Mouse (Mus musculus) lung, adult 18-20 months (tissue): ENCODE measurements around the gene Tgfbr3.

Experiments used
- DNase-seq, 2 experiments: peaks; one replicate each; pipeline ENCODE4 v3.0.0; 2022; ENCODE audit warnings: mixed read lengths in 2 of 2

Gene Tgfbr3

DNA sequence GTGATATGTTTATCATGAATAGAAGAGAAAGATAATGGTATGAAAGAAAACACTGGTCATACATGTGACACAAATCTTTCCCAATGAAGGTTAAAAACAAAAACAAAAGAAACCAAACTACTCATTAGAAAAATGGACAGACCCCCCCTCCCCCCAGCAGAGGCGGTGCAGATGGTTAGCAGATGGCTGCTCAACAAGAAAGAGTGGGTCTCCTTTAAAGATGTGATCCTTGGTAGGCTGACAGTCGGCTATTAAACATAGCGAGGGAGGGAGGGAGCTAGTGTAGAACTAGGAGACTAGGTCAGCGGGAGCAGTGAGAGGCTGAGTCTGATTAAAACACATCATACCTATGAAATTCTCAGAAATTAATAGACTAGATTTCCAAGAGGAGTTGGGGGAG, 186.5 kb downstream of the Tgfbr3 start:
- no peak for DNase-seq

DNA sequence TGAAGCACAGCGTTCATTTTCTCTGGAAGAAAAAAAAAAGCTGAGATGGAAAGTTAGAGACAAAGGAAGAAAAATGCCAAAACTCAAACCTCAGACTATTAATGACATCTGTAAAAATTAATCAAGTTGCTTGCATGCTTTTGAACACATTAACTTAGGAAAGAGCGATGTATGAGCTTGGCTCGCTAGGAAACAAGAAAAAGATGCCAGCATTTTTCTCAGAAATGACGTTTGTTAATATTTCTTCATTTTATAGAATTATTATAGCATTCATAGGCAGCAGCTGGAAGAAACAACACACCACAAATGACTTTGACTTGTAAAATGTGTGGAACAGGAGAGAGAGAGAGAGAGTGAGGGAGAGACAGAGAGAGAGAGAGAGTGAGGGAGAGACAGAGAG, 187.7 kb downstream of the Tgfbr3 start:
- DNase-seq: no peak

DNA sequence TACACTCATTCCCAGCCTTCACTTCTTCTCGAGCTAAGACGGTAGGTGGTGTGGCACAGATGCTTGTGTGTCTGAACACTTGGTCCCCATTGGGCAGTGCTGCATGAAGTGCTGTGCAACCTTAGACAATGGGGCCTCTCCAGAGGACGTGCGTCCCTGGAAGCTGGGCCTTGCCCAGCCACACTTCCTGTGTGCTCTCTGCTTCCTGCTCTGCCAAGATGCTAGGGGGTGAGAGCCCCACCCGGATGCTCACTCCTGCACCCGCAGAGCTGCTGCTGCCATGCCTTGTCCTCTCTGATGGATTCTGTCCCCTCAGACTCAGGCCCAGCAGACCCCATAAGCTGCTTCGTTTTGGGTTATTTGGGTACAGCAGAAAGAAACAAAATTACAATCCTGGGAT, 188.3 kb downstream of the Tgfbr3 start:
- DNase-seq: peak in 1 of 2 experiments; percentile 65

DNA sequence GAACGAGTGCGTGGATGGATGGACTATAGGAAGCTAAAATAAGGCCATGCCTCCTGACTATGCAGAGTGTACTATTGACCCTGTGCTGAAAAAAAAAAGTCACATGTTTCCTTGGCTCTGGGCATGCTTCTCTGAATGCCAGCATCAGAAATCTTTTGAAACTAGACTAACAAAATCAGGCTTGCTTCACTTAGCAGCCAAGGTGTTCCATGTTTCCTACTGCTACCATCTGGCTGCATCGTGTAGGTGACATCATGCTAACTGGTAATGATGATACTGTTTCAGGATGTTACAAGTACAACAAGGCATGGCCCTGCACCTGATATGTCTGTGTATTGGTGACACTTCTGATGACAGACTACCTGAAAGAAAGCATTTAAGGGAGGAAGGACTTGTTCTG, 189.8 kb downstream of the Tgfbr3 start:
- no peak for DNase-seq

DNA sequence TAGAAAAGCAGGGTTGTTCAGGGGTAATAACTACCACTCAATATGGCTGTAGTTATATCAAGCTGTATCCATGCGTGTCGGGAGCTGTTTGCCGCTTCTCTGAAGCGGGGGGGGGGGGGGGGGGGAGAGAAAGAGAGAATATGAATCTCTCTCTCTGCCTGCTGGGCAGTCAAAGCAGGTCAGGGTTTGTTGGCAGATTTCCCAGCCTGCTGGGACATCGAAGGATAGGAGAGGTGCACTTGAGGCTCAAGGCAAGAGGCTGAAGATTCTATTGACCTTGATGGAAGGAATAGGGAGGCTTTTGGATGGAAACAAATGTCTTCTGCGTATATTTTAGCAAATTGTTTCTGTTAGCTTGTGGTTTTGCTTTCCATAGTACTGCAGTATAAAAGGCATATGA, 190.4 kb downstream of the Tgfbr3 start:
- DNase-seq: no peak

DNA sequence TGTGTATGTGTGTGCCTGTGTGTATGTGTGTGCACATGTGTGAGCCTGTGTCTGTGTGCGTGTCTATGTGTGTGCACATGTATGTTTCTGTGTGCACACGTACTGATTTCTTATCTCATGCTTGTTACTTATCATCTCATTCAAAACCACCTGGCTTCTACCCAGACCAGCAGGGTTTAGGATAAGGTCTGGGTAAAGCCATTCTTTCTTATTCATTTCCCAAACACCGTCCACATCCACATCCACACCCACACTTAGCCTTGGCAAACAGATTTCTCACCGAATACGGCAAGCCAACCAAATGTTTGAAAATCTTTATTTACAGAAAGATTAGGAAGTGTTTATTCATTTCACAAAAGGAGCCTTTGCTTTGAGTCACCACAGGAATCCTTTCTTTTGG, 191.4 kb downstream of the Tgfbr3 start:
- DNase-seq: peak in 1 of 2 experiments; percentile 25

DNA sequence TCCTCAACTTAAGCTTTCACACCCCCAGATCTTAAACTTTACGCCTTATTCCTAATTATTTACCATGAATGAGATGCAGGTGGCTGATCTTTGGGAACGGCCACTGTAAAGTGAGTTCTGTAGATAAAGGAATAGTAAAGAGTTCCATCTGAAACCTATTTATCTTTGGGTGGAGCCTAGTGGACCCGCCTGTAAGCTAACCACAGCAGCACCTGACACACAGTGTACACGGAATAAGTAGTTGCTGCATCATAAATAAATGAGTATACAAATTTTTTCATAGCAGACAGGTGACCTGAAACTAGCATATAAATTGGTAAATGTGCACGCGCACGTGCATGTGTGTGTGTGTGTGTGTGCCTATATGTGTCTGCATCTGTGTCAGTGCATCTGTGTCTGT, 192.1 kb downstream of the Tgfbr3 start:
- no peak for DNase-seq

DNA sequence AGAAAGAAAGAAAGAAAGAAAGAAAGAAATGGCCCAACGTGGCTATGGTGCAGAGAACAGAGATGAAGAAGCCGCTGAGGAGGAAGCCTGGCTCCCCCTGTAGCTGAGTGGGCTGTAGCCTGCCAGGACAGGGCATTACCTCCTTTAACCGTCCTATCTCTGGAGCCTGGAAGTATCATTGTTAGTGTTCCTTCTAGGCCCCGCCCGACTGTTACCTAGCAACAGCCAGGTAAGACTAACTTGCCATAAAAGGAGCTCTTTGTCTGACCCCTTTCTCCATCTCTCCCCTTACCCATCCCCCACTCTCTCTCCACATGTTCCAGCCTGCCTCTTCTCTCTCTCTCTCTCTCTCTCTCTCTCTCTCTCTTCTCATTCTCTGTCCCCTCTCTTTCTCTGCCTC, 195.2 kb downstream of the Tgfbr3 start:
- no peak for DNase-seq

DNA sequence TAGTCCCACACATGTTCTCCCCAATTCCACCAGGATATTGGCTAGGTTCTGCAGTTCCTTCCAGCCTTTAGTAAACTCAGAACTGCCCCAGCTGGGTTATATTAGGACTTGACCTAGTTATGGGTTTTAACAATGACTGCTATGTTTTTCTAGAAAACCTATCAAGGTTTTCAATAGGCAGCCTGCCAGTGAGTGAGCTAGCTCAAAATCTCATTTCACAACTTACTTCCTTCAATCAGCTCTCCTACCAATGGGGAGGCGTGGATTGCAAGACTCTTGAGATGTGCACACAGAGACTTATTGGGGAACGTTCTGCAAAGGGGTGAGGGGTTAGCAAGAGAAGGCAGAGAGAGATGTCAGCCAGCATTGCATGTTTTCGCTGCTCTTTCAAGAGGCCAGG, 196.2 kb downstream of the Tgfbr3 start:
- DNase-seq: peak in 1 of 2 experiments; percentile 74

DNA sequence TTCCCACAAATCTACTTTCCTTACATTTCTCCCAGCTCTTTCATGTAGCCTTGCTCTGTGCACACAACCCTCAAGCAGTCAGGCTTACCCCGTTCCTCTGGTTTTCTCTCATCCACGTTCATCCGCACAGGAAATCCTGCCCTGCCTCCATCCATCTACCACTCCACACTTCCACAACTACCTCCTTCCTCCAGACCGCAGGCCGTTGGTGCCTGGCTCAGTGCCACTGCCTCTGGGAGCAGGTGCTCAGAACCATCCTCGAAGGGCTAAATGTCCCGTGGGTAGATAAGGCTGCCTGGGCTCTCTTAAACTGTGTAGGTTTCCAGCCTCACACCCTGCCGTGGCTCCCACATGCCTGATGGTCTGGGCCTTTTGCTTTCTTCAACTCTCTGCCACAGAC, 197.3 kb downstream of the Tgfbr3 start:
- DNase-seq: no peak

DNA sequence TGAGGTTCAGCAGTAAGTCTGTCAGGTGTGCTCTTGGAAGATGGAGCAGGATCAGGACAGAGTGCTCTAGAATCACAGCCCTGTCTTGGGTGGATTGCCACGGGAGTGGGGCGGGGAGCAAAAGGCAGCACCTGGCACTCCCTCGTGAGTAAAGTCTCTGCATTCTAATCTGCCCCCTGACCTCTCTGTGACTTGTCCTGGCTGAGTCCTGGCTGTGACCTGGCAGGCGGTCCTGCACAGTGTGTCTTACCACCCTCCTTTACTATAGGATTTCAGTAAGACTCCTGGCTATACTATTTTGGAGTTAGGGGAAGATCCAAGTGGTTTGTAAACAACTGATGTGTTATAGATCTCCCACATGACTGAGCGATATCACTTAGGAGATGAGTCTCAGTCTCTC, 199.5 kb downstream of the Tgfbr3 start:
- no peak for DNase-seq

DNA sequence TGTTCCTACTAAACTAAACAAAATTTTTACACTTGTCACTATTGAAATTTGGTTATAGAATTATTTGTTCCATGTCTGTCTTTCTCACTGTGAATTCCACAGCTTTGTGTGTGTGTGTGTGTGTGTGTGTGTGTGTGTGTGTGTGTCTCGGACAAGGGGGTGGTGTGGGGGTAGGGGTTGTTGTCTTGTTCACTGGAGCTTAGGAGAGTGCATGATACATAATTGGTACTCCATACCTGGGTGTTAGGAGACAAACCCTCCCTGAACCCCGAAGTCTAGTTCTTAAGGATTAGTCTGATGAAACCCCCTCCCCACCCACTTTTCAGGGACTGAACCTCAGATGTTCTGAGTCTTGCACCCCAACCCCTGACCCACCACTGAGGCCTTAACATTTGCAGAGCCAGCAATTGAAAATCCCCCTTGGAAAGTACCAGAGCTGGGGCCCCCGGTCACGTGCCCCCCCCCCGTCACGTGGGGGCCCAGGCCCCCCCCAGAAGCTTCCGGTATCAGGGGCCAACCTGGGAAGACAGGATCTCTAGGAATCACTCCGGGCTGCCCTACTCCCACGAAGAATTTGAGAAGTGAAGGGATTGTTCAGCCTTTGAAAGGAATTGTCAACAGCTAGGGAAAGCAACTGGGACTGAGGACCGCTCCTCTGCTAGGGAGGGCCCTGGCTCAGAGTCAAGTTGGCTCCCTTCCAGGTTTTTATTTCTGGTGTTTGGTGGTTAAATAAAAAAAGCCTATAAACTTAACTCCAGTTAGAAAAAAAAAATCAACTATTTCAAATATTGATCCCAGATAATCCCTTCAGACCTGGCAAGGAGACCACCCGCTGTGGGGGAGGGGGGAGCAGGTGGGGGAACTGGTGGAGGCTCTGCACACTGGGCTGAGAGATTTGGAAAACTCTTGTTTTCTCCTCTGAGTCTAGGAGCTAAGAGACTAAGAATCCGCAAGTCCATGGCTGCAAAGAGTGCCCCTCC, 201.3 kb downstream of the Tgfbr3 start:
- peak; percentile 74 to 78 for DNase-seq

DNA sequence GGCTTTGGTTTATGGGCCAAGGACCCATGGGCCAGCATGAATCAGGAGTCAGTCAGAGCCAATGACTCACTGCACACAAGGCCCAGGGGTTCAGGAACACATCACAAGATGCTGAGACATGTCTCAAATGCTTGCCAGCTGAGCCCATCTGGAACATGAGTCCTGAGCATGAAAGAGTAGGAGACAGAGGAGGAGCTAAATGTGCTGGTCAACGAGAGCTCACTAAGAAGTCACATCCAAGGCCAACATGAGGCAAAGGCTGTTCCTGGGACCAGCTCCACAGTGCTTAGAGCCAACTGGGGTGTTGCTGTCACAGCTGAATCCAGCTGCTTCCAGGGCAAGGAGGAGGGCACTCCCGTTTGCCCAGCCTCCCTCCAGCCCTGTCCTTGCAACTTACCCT, 202.1 kb downstream of the Tgfbr3 start:
- peak; percentile 72 to 82 for DNase-seq

DNA sequence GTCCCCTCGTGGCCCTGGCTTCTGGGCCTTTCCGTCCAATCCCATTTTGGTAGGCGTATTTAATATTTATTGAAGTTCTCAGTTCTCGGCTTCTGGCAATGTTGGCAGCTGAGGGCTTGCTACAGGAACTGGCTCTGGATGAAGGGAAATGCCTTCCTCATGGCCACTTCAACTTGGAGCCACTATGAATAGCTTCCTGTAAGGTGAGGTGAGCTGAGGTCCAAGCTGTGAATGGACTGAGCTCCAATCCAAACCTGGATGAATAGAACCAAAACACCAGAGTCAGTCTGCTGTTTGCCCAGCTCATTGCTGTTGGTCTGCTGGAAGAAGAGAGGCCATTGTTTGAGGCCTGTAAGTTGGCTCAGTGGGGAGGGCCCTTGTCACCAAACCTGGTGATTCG, 203.3 kb downstream of the Tgfbr3 start:
- no peak for DNase-seq

DNA sequence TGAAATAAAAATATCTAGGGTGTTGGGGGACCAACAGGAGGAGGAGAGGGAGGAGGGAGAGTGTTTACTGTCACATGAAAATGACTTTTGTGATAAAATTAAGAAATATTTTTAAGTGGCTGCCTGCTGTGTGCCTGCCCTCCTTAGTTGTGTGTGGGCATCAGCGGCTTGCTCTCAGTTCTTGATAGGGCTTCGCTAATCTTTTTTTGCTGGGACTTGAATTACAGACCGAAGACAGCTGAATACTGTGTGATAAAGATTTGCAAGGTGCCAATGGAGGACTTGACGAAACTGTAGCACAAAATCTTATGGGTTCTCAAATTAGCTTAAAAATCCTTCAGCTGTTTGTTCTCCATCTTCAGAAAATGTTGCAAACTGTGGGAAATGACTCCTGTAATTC, 205.0 kb downstream of the Tgfbr3 start:
- no peak for DNase-seq

DNA sequence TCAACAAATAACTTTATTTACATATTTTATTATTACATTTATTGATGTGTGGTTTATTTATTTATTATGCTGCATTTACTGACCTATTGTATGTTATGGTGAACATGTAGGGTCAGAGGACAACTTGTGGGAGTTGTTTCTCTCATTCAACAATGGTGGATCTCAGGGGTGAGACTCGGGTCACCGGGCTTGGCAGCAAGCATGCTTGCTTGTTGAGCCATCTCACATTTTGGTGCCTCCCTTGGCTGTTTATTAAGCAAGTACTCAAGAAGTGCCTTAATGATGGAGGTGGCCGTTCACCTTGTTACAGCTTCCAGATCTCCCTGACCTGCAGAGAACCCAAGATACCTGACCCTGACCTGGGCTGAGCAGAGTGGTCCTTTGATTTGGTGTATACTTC, 207.4 kb downstream of the Tgfbr3 start:
- no peak for DNase-seq

DNA sequence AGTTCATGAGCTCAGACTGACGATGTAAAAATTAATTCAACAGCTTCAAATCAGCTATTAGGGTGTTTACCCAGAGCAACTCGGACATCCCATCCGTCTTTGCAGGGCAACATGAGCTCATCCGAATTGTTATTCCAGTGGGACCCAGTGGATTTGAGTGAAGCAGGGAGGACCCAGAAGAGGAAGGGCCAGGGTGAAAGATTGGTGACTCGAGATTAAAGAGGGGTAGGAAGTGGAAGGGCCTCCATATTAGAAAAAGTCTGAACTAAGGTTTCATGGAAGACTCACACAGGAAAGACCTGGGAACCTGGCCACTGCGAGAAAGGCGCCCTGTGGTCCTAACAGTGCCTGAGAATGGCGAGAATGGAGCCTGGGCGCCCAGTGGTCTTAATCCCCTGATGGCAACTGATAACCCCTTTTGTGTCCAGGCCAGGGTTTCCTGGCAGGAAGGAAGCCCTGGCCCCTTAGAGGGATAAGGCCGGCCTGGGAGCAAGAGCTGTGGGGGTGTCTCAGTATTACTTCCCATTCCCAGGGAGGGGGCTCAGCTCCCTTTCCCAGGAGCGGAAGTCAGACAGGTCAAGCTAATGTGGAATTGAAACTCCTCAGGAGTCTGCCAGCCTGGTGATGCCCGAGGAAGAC, 208.3 kb downstream of the Tgfbr3 start:
- no peak for DNase-seq

DNA sequence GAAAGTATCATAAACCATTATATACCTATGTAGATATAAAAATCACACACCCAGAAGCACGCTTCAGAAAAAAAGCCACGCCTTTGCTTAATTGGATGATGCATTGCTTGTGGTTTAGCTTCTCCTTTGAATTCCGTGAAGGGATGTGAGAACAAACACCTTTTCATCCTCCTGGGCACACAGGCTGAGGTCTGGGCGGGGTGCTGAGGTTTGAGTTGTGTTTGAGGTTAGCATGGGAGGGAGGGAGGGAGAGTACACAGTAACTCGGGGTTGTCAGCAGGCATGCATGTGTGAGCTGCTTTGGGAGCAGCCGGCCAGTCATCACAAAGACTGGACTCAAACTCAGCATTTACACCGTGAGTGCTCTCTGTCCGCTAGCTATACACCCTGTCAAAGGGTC, 209.5 kb downstream of the Tgfbr3 start:
- no peak for DNase-seq

DNA sequence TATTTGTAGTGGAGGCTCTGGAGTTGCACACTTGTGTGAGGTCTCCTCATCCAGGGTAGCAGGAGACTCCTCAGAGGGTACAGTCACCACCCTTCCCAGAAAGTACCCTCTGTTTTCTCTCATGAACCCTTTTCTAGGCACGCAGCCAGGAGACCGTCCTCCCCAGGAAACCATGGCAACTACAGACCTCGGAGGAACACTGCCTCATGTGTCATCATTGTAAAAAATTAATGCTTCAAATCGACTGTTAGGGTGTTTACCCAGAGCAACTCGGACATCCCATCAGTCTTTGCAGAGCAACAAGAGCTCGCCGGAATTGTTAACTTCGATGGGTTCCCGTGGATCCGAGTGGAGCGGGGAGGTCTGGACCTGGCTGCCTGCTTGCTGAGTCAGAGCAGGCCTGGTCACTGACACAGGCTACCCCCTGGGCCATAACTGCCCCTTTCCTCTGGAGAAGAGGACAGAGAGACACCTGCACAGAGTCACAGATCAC, 210.2 kb downstream of the Tgfbr3 start:
- DNase-seq: peak in 1 of 2 experiments; percentile 25

DNA sequence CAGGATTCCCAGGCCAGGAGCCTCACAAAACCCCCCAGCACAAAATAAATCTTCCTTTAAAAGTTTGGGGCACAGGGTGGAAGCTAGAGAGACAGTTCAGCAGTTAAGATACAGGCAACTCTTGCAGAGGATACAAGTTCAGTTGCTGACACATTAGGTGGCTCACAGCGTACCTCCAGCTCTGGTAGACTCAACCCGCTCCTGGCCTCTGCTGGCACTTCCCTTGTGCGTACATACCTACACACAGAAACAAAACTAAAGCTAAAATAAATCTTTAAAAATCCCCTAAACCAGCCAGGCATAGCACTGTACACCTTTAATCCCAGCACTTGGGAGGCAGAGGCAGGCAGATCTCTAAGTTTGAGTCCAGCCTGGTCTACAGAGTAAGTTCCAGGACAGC, 211.1 kb downstream of the Tgfbr3 start:
- no peak for DNase-seq

DNA sequence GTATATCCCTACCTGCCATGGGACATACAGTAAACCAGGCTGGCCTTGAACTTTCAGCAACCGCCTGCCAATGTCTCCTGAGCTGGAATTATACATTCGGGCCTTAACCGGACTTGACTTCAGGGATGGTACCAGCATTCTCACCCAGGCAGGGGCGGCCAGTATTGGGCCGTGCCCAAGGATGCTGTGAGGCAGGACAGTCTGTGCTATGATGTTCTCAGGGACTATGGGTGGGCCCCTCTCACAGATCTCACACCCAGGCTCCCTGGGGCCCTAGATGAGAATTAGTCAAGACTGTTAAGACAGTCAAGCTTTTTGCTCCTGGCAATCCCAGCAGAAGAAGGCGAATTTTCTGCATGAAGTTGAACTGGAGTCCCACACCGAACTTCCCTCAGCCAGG, 211.5 kb downstream of the Tgfbr3 start:
- DNase-seq: no peak

DNA sequence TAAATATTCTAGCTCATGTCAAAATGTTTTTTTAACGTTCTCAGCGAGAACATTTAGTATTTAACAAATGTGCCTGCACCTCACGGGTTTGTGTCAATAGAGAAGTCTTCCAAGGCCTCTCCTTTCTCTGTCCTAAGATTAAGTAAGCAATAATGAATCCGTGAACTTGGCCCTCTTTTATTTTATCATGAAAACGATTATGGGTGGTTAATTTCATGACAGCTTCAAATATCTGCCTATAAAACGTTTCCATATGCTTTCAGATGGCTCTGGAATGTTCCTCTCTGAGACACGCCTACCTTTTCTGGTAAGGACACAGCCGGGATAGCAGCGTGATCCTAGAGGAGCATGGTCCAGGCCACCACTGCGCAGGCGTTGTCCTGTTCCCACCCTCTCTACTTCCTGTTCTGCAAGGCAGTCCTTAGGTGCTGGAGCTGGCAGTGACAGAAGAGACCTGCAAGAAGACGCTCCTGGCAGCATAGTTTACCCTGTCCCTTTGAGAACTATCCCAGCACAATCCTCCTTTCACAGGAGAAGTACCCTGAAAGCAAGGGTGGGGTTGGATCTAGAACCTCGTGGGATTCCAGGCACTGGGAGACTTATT, 214.3 kb downstream of the Tgfbr3 start:
- DNase-seq: no peak

DNA sequence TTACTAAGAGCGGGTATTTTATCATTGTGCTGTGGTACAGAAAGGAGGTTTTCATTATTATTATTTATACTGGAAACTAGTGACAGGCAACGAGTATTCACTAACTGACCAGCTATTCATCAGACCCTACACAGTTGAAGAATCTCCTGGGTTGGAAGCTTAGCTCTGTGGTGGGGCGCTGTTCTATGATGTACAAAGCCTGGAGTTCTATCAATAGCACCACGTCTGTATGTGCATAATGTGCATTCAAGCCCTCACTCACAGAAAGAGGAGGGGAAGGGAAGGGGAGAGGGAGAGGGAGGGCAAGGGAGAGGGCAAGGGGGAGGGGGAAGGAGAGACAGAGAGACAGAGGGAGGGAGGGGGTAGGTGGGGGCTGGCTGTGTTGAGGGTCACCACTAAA, 215.1 kb downstream of the Tgfbr3 start:
- DNase-seq: no peak

DNA sequence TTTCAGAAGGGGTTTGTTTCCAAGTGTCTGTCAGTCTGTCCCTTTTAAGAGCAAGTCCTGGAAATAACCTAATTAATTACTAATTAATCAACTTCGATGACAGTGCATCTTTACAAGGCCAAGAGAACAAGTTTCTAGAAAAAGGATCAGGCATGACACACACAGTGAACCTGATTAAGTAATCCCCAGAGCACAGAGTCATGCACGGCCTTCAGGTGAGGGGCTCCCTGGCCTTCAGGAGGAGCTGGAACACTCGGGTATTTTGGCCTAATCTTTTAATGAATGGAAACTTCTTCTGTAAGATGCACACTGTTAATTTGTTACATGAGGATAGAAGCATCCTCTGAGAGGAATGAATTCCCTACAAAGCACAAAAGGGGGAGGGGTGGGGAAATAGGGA, 215.9 kb downstream of the Tgfbr3 start:
- DNase-seq: no peak
